In genomic region chr13:113590216-113590615, GRCm38 (mm10) we compare ENCODE assay signal across 21 mouse cellular contexts. TPM values are rescaled to one million over a fixed set of nuclear protein-coding genes. Genes with fewer than 3 reads are reported as not detected.
DNase-seq lines count a peak whose midpoint lies in the region; ATAC-seq and TF ChIP-seq lines count a peak whose summit lies in the region.
"Had no signal": no experiment of that assay in that cellular context is flagged by ENCODE, and none has a peak within 500 bp of the region (broad histone marks: within the 10 kb centered on the region; RNA-seq: fewer than 3 reads in every experiment).

No protein-coding gene starts in this region.

- 0 out of 2 replicates have a peak overlapping the region, but pooled peaks have one; percentile 26 for H3K27ac ChIP-seq in limb, embryonic 14.5 days (replicated peaks; ENCODE audit: low read depth, low read length)
- H3K27ac ChIP-seq in limb, embryonic 10.5 days, result no peak overlapping the region
- H3K27ac ChIP-seq in midbrain, embryonic 11.5 days (ENCODE audit: low read depth, low read length), result no peak overlapping the region
- H3K27ac ChIP-seq: embryonic facial prominence, embryonic 13.5 days; forebrain, embryonic 10.5 days; heart, embryonic 10.5 days; hindbrain, embryonic 10.5 days; hindbrain, embryonic 14.5 days; intestine, embryonic 15.5 days had no signal

- no peak overlapping the region for H3K4me3 ChIP-seq in limb, embryonic 14.5 days (replicated peaks; ENCODE audit: low read length)
- H3K4me3 ChIP-seq in limb, embryonic 10.5 days, result no peak overlapping the region
- H3K4me3 ChIP-seq in midbrain, embryonic 11.5 days (ENCODE audit: low read depth, low read length), result no peak overlapping the region
- H3K4me3 ChIP-seq: embryonic facial prominence, embryonic 13.5 days; forebrain, embryonic 10.5 days; heart, embryonic 10.5 days; hindbrain, embryonic 10.5 days; intestine, embryonic 15.5 days had no signal

- peaks cover 34% of the 10 kb centered on the region for H3K36me3 ChIP-seq in limb, embryonic 14.5 days (ENCODE audit: control insufficient read depth, insufficient read depth, low read length)
- peaks cover 49% of the 10 kb centered on the region for H3K36me3 ChIP-seq in limb, embryonic 10.5 days
- H3K36me3 ChIP-seq in midbrain, embryonic 11.5 days (ENCODE audit: control insufficient read depth, insufficient read depth, low read length), result peaks cover 3% of the 10 kb centered on the region; the same call in 1 of the 2 replicates
- H3K36me3 ChIP-seq: G1E had no signal

- 93% methylated on average over 4 of the region's 4 CpGs for WGBS in limb, embryonic 14.5 days
- WGBS in limb, embryonic 10.5 days, result 91% methylated on average over 4 of the region's 4 CpGs
- 90% methylated on average over 4 of the region's 4 CpGs for WGBS in midbrain, embryonic 11.5 days

- H3K4me1 ChIP-seq in limb, embryonic 14.5 days (ENCODE audit: control insufficient read depth, insufficient read depth, low read length), result peaks cover 25% of the 10 kb centered on the region
- peaks cover 26% of the 10 kb centered on the region for H3K4me1 ChIP-seq in limb, embryonic 10.5 days
- H3K4me1 ChIP-seq in midbrain, embryonic 11.5 days (ENCODE audit: control insufficient read depth, insufficient read depth, low read length), result peaks cover 14% of the 10 kb centered on the region

- TF ChIP-seq POLR2A in limb, embryonic 14.5 days (IDR thresholded peaks at IDR 0.05; ENCODE audit: borderline replicate concordance, extremely low read depth, insufficient read depth, insufficient read length), result no peak

- no peak for ATAC-seq in limb, embryonic 14.5 days (ENCODE audit: low FRiP score, low read depth)
- ATAC-seq in granulocyte monocyte progenitor cell, adult 5-6 weeks (replicated peaks; ENCODE audit: poor library complexity, severe bottlenecking), result peak; percentile 70
- peak; percentile 13; the same call in 1 of the 2 replicates for ATAC-seq in monocyte, adult 5-6 weeks (replicated peaks; ENCODE audit: insufficient number of reproducible peaks, low FRiP score, low TSS enrichment, poor library complexity, severe bottlenecking)
- ATAC-seq in midbrain, embryonic 11.5 days (ENCODE audit: low FRiP score), result no peak
- ATAC-seq in erythroblast, adult 5-6 weeks (replicated peaks; ENCODE audit: low FRiP score, poor library complexity, severe bottlenecking), result no peak
- ATAC-seq: CD4-positive, CD25-positive, alpha-beta regulatory T cell, adult 4 months; forebrain, embryonic 14.5 days; intestine, embryonic 15.5 days had no signal

- DNase-seq in limb, embryonic 14.5 days (ENCODE audit: low spot score), result no peak
- DNase-seq in limb, embryonic 10.5 days (ENCODE audit: low spot score), result no peak
- DNase-seq in midbrain, embryonic 11.5 days (ENCODE audit: low spot score, missing footprints), result no peak
- DNase-seq in gastrocnemius, postnatal 25 days, result no peak
- DNase-seq: adrenal gland, adult 8-10 months; B cell, adult 2 months; cerebellum, adult 11 months; cerebellum, adult 8-10 months; cerebellum, postnatal 14 days had no signal

- no peak overlapping the region for H3K4me2 ChIP-seq in limb, embryonic 14.5 days (replicated peaks; ENCODE audit: low read depth, low read length, severe bottlenecking)
- no peak overlapping the region for H3K4me2 ChIP-seq in midbrain, embryonic 11.5 days
- H3K4me2 ChIP-seq: embryonic facial prominence, embryonic 13.5 days; hindbrain, embryonic 14.5 days; intestine, embryonic 15.5 days had no signal

- no peaks in the 10 kb centered on the region for H3K9me3 ChIP-seq in limb, embryonic 14.5 days (ENCODE audit: control insufficient read depth, low read length)
- no peaks in the 10 kb centered on the region for H3K9me3 ChIP-seq in limb, embryonic 10.5 days (replicated peaks)
- H3K9me3 ChIP-seq in midbrain, embryonic 11.5 days (ENCODE audit: control insufficient read depth, low read length), result no peaks in the 10 kb centered on the region
- H3K9me3 ChIP-seq: embryonic facial prominence, embryonic 13.5 days; forebrain, embryonic 10.5 days; G1E; heart, embryonic 10.5 days; hindbrain, embryonic 10.5 days; intestine, embryonic 15.5 days had no signal

- no peaks in the 10 kb centered on the region for H3K27me3 ChIP-seq in limb, embryonic 14.5 days (ENCODE audit: control insufficient read depth, insufficient read depth, low read length)
- no peaks in the 10 kb centered on the region for H3K27me3 ChIP-seq in limb, embryonic 10.5 days (ENCODE audit: low read depth, poor library complexity, severe bottlenecking)
- no peaks in the 10 kb centered on the region for H3K27me3 ChIP-seq in midbrain, embryonic 11.5 days (ENCODE audit: control insufficient read depth, insufficient read depth, low read length)
- H3K27me3 ChIP-seq: embryonic facial prominence, embryonic 13.5 days; intestine, embryonic 15.5 days had no signal

- no peak overlapping the region for H3K9ac ChIP-seq in limb, embryonic 14.5 days (ENCODE audit: low read depth, low read length, severe bottlenecking)
- no peak overlapping the region for H3K9ac ChIP-seq in midbrain, embryonic 11.5 days (ENCODE audit: low read length)
- H3K9ac ChIP-seq: embryonic facial prominence, embryonic 13.5 days; hindbrain, embryonic 14.5 days; intestine, embryonic 15.5 days had no signal

RNA-seq across cellular contexts. Expression of gene Snx18, which starts 28.1 kb away (rescaled TPM):
- polyA plus RNA-seq in limb, embryonic 14.5 days (2012; rRNA removed), result 23.8 and 26.6 TPM in 2 replicates
- 37.4 and 41.9 TPM in 2 replicates for polyA plus RNA-seq in limb, embryonic 14.5 days (2014; fragmentation: Nextera tagmentation; extraction: Ambion mirVana)
- 21.6 and 22.5 TPM in 2 replicates for polyA plus RNA-seq in limb, embryonic 10.5 days (2016; fragmentation: Nextera tagmentation; extraction: Ambion mirVana)
- total RNA-seq in granulocyte monocyte progenitor cell, adult 5-6 weeks (2014; fragmentation: Nextera tagmentation), result 25.5 and 39.0 TPM in 2 replicates
- total RNA-seq in granulocyte monocyte progenitor cell, adult 5-6 weeks (2017), result 46.2 and 47.1 TPM in 2 replicates
- total RNA-seq in monocyte, adult 5-6 weeks (2017), result 88.0 to 99.7 TPM (median 95.7 TPM) in 3 replicates
- polyA plus RNA-seq in midbrain, embryonic 11.5 days (2014; fragmentation: Nextera tagmentation; extraction: Ambion mirVana), result 18.1 and 20.1 TPM in 2 replicates
- total RNA-seq in erythroblast, adult 5-6 weeks (2015; ENCODE audit: low replicate concordance), result 13.8 and 16.3 TPM in 2 replicates
- total RNA-seq in erythroblast, adult 5-6 weeks (2017; ENCODE audit: low replicate concordance), result 8.9 and 15.3 TPM in 2 replicates
- 10 to 100 TPM in 1 of 2 experiments, 1 to 10 TPM in 1; 9.1 to 11.0 TPM for total RNA-seq in gastrocnemius, postnatal 25 days (2021)
- polyA plus RNA-seq: G1E had no signal

Comparison
In these comparisons a context has a peak if more than half of its experiments do, and no peak if none do; other contexts are left out.
1. ATAC-seq: peak in granulocyte monocyte progenitor cell, adult 5-6 weeks (single experiment) and monocyte, adult 5-6 weeks (single experiment); none in limb, embryonic 14.5 days (single experiment), midbrain, embryonic 11.5 days (single experiment) and erythroblast, adult 5-6 weeks (single experiment).